Mouse (Mus musculus) stomach, embryonic 15.5 days (tissue): Measurements from ENCODE around the gene Sf3b1. TPM values are rescaled to one million over a fixed set of nuclear protein-coding genes. Genes with fewer than 3 reads are reported as not detected.

Source experiments
- polyA plus RNA-seq: library from polyadenylated mRNA; unstranded; fragments of >200 nt; fragmentation: Nextera tagmentation; extraction: Ambion mirVana; gene quantifications from 2 replicates; pipeline ENCODE4 v1.2.1, GENCODE M21; 2015

Gene Sf3b1
- polyA plus RNA-seq, 1 experiment from 2014 or later = 259 TPM

Other genes with a start within 250 kb of the Sf3b1 start
- gene Ankrd44, start 101.1 kb downstream of the Sf3b1 start, polyA plus RNA-seq = 11.2 and 11.8 TPM in 2 replicates
- gene Coq10b, start 25.3 kb upstream of the Sf3b1 start, polyA plus RNA-seq = 20.5 and 21.2 TPM in 2 replicates
- gene Hspe1, start 60.7 kb upstream of the Sf3b1 start, polyA plus RNA-seq = 499 and 561 TPM in 2 replicates
- gene Hspd1, start 60.8 kb upstream of the Sf3b1 start, polyA plus RNA-seq = 436 and 499 TPM in 2 replicates
- 144 and 156 TPM in 2 replicates for gene Mob4, start 103.8 kb upstream of the Sf3b1 start, polyA plus RNA-seq
- 8.6 and 9.0 TPM in 2 replicates for gene Rftn2, start 199.3 kb upstream of the Sf3b1 start, polyA plus RNA-seq
- gene Mars2, start 209.7 kb upstream of the Sf3b1 start, polyA plus RNA-seq = 3.4 and 3.6 TPM in 2 replicates